Mouse (Mus musculus): ENCODE measurements at regions not wholly inside any gene's neighbourhood (a gene's known extent, or its start where the extent isn't known, plus 50 kb on each side); places are given as distances from the start of the nearest gene placed in this dataset.

GRCm38 (mm10) chr17:84006748-84007147 is 159.0 kb upstream of the Haao start:
- DNase-seq (ENCODE audit: low spot score in 2 of 2), result no peak
- intact Hi-C loops (cut with DNase I), result no loop called here

GRCm38 (mm10) chr17:84004237-84004636 is 156.5 kb upstream of the Haao start:
- intact Hi-C loops (cut with DNase I), result no loop called here
- DNase-seq (ENCODE audit: low spot score in 2 of 2), result no peak

- intact Hi-C loops (cut with DNase I), result no loop called here
- no peak for DNase-seq (ENCODE audit: low spot score in 2 of 2)
These were observed 155.9 kb upstream of the Haao start for GRCm38 (mm10) chr17:84003489-84004234.

GRCm38 (mm10) chr17:84002939-84003338 is 155.2 kb upstream of the Haao start:
- DNase-seq (ENCODE audit: low spot score in 2 of 2), result no peak
- intact Hi-C loops (cut with DNase I), result no loop called here

- no peak for DNase-seq (ENCODE audit: low spot score in 2 of 2)
- intact Hi-C loops (cut with DNase I), result no loop called here
These were observed 154.6 kb upstream of the Haao start for GRCm38 (mm10) chr17:84002327-84002726.

GRCm38 (mm10) chr17:84000115-84000514 is 152.4 kb upstream of the Haao start:
- intact Hi-C loops (cut with DNase I), result no loop called here
- DNase-seq (ENCODE audit: low spot score in 2 of 2), result no peak

- intact Hi-C loops (cut with DNase I), result no loop called here
- DNase-seq (ENCODE audit: low spot score in 2 of 2), result no peak
These were observed 151.3 kb upstream of the Haao start for GRCm38 (mm10) chr17:83998972-83999545.

GRCm38 (mm10) chr17:83998341-83998740 is 150.6 kb upstream of the Haao start:
- intact Hi-C loops (cut with DNase I), result no loop called here
- no peak for DNase-seq (ENCODE audit: low spot score in 2 of 2)

- intact Hi-C loops (cut with DNase I), result no loop called here
- DNase-seq (ENCODE audit: low spot score in 2 of 2), result peak; percentile 47 to 48
These were observed 150.0 kb upstream of the Haao start for GRCm38 (mm10) chr17:83997778-83998177.

- intact Hi-C loops (cut with DNase I), result no loop called here
- no peak for DNase-seq (ENCODE audit: low spot score in 2 of 2)
These were observed 145.3 kb upstream of the Haao start for GRCm38 (mm10) chr17:83993028-83993427.

- DNase-seq (ENCODE audit: low spot score in 2 of 2), result no peak
- intact Hi-C loops (cut with DNase I), result no loop called here
These were observed 142.9 kb upstream of the Haao start for GRCm38 (mm10) chr17:83990421-83991365.

GRCm38 (mm10) chr17:83988897-83989296 is 141.1 kb upstream of the Haao start:
- intact Hi-C loops (cut with DNase I), result no loop called here
- no peak for DNase-seq (ENCODE audit: low spot score in 2 of 2)

- intact Hi-C loops (cut with DNase I), result no loop called here
- DNase-seq (ENCODE audit: low spot score in 2 of 2), result no peak
These were observed 140.4 kb upstream of the Haao start for GRCm38 (mm10) chr17:83988165-83988564.

- intact Hi-C loops (cut with DNase I), result no loop called here
- no peak for DNase-seq (ENCODE audit: low spot score in 2 of 2)
These were observed 139.9 kb upstream of the Haao start for GRCm38 (mm10) chr17:83987683-83988082.

GRCm38 (mm10) chr17:83985916-83986578 is 138.3 kb upstream of the Haao start:
- peak; percentile 29 for DNase-seq (ENCODE audit: low spot score in 2 of 2)
- intact Hi-C loops (cut with DNase I), result no loop called here

- no peak for DNase-seq (ENCODE audit: low spot score in 2 of 2)
- intact Hi-C loops (cut with DNase I), result no loop called here
These were observed 137.6 kb upstream of the Haao start for GRCm38 (mm10) chr17:83985333-83985790.

- no peak for DNase-seq (ENCODE audit: low spot score in 2 of 2)
- intact Hi-C loops (cut with DNase I), result no loop called here
These were observed 136.2 kb upstream of the Haao start for GRCm38 (mm10) chr17:83983837-83984388.

GRCm38 (mm10) chr17:83983070-83983836 is 135.5 kb upstream of the Haao start:
- intact Hi-C loops (cut with DNase I), result no loop called here
- no peak for DNase-seq (ENCODE audit: low spot score in 2 of 2)

GRCm38 (mm10) chr17:83982700-83983069 is 134.9 kb upstream of the Haao start:
- intact Hi-C loops (cut with DNase I), result no loop called here
- DNase-seq (ENCODE audit: low spot score in 2 of 2), result no peak

Data from left cerebral cortex, postnatal 14 days (tissue).